Mouse (Mus musculus) CH12.LX (cell line): ENCODE data around the gene AB124611. TPM values are rescaled to one million over a fixed set of nuclear protein-coding genes. Genes with fewer than 3 reads are reported as not detected.

Experiments
- DNase-seq: peaks from one replicate; pipeline ENCODE4 v3.0.0-alpha.2; 2013; ENCODE audit errors: extremely low read depth
- H3K27ac ChIP-seq: 2 replicates; pipeline ENCODE4 v1.5.1; 2012; ENCODE audit warnings: low read depth, mild to moderate bottlenecking, control low read depth, moderate library complexity; ENCODE audit not compliant: insufficient read depth
- H3K27me3 ChIP-seq: replicated peaks from 2 replicates; pipeline ENCODE3; 2012; ENCODE audit warnings: inconsistent platforms
- H3K36me3 ChIP-seq, 2 experiments: replicated peaks in 1 of 2; 2 replicates each; pipeline versions ENCODE3 to v1.6.1; 2012; ENCODE audit warnings: inconsistent platforms in 1 of 2, low read length in 1 of 2, mild to moderate bottlenecking in 1 of 2, mixed read lengths in 1 of 2, moderate library complexity in 1 of 2; ENCODE audit not compliant: control insufficient read depth in 1 of 2, insufficient read depth in 1 of 2
- H3K4me1 ChIP-seq, 2 experiments: 2 replicates each; pipeline ENCODE4 v1.6.1; 2012; ENCODE audit warnings: inconsistent platforms in 1 of 2, moderate library complexity in 1 of 2; ENCODE audit not compliant: insufficient read depth in 2 of 2, control insufficient read depth in 1 of 2
- H3K4me2 ChIP-seq: 2 replicates; pipeline ENCODE4 v1.6.1; 2012; ENCODE audit warnings: low read depth, mild to moderate bottlenecking, control low read depth; ENCODE audit not compliant: poor library complexity, insufficient read depth, severe bottlenecking
- H3K4me3 ChIP-seq, 3 experiments: fragments of 150-350 bp in 1 of 3; sonication (generic) in 1 of 3; replicated peaks in 1 of 3; 2 replicates each; pipeline versions ENCODE3 to v1.5.1; 2011 to 2012; ENCODE audit warnings: low read depth in 2 of 3, low read length in 2 of 3, mild to moderate bottlenecking in 2 of 3, moderate library complexity in 2 of 3, control low read depth in 1 of 3, improper control_type of control experiment in 1 of 3, inconsistent platforms in 1 of 3, mixed read lengths in 1 of 3; ENCODE audit not compliant: poor library complexity in 1 of 3
- H3K79me2 ChIP-seq: replicated peaks from 2 replicates; pipeline ENCODE4 v1.6.1; 2012; ENCODE audit warnings: mild to moderate bottlenecking, moderate library complexity; ENCODE audit not compliant: control insufficient read depth, poor library complexity, insufficient read depth, severe bottlenecking; ENCODE audit errors: extremely low read depth
- H3K9ac ChIP-seq: 2 replicates; pipeline ENCODE4 v1.6.1; 2012; ENCODE audit warnings: low read depth, mild to moderate bottlenecking, control low read depth, moderate library complexity; ENCODE audit not compliant: insufficient read depth
- H3K9me3 ChIP-seq: replicated peaks from 2 replicates; pipeline ENCODE3; 2012; ENCODE audit warnings: low read length, inconsistent platforms, mixed read lengths
- BHLHE40 ChIP-seq: IDR thresholded peaks from 2 replicates; pipeline ENCODE4 v1.6.1; 2011; ENCODE audit warnings: mild to moderate bottlenecking, low read depth, low read length, improper control_type of control experiment
- E2F4 ChIP-seq: IDR thresholded peaks from 2 replicates; pipeline ENCODE4 v1.6.1; 2011; ENCODE audit warnings: low read depth, low read length, improper control_type of control experiment; ENCODE audit not compliant: insufficient replicate concordance
- ELF1 ChIP-seq: IDR thresholded peaks from 2 replicates; pipeline ENCODE4 v1.6.1; 2014; ENCODE audit warnings: low read depth, mild to moderate bottlenecking, inconsistent platforms, low read length, improper control_type of control experiment
- EP300 ChIP-seq: IDR thresholded peaks from 2 replicates; pipeline ENCODE4 v1.6.1; 2011; ENCODE audit warnings: low read length, improper control_type of control experiment
- ETS1 ChIP-seq: conservative IDR thresholded peaks from 2 replicates; pipeline ENCODE4 v1.6.1; 2012; ENCODE audit warnings: low read depth, mild to moderate bottlenecking, inconsistent platforms, low read length, improper control_type of control experiment, moderate library complexity
- IRF4 ChIP-seq: IDR thresholded peaks from 2 replicates; pipeline ENCODE4 v1.6.1; 2014; ENCODE audit warnings: low read depth, mild to moderate bottlenecking, inconsistent platforms, low read length, improper control_type of control experiment
- JUND ChIP-seq: conservative IDR thresholded peaks from 2 replicates; pipeline ENCODE4 v1.6.1; 2011; ENCODE audit warnings: low read depth, low read length, improper control_type of control experiment
- MAZ ChIP-seq: IDR thresholded peaks from 2 replicates; pipeline ENCODE4 v1.6.1; 2012; ENCODE audit warnings: low read depth, mild to moderate bottlenecking, inconsistent platforms, low read length, improper control_type of control experiment, moderate library complexity
- MEF2A ChIP-seq: IDR thresholded peaks from 2 replicates; pipeline ENCODE4 v1.6.1; 2014; ENCODE audit warnings: low read depth, mild to moderate bottlenecking, inconsistent platforms, low read length, improper control_type of control experiment, borderline replicate concordance
- MXI1 ChIP-seq: IDR thresholded peaks from 2 replicates; pipeline ENCODE4 v1.6.1; 2011; ENCODE audit warnings: mild to moderate bottlenecking, low read depth, low read length, improper control_type of control experiment
- MYC ChIP-seq: IDR thresholded peaks from 2 replicates; pipeline ENCODE4 v1.6.1; 2011; ENCODE audit warnings: low read depth, mild to moderate bottlenecking, improper control_type of control experiment, low read length
- NELFE ChIP-seq: IDR thresholded peaks from 2 replicates; pipeline ENCODE4 v1.6.1; 2011; ENCODE audit warnings: low read depth, low read length, improper control_type of control experiment
- NRF1 ChIP-seq: IDR thresholded peaks from 2 replicates; pipeline ENCODE4 v1.6.1; 2014; ENCODE audit warnings: low read depth, mild to moderate bottlenecking, inconsistent platforms, low read length, improper control_type of control experiment, moderate library complexity
- POLR2A ChIP-seq: IDR thresholded peaks from 2 replicates; pipeline ENCODE4 v1.6.1; 2011; ENCODE audit warnings: low read depth, mild to moderate bottlenecking, improper control_type of control experiment, low read length
- POLR2AphosphoS2 ChIP-seq: IDR thresholded peaks from 2 replicates; pipeline ENCODE4 v1.6.1; 2011; ENCODE audit warnings: low read depth, low read length, improper control_type of control experiment
- RAD21 ChIP-seq: IDR thresholded peaks from 2 replicates; pipeline ENCODE4 v1.6.1; 2011; ENCODE audit warnings: low read depth, mild to moderate bottlenecking, low read length, improper control_type of control experiment, moderate library complexity
- RCOR1 ChIP-seq: conservative IDR thresholded peaks from 2 replicates; pipeline ENCODE4 v1.6.1; 2012; ENCODE audit warnings: low read depth, mild to moderate bottlenecking, inconsistent platforms, low read length, improper control_type of control experiment
- SIN3A ChIP-seq: IDR thresholded peaks from 2 replicates; pipeline ENCODE4 v1.6.1; 2012; ENCODE audit warnings: low read length, improper control_type of control experiment, inconsistent platforms
- TBP ChIP-seq: conservative IDR thresholded peaks from 2 replicates; pipeline ENCODE4 v1.6.1; 2011; ENCODE audit warnings: low read depth, low read length, improper control_type of control experiment
- UBTF ChIP-seq: IDR thresholded peaks from 2 replicates; pipeline ENCODE4 v1.6.1; 2012; ENCODE audit warnings: low read depth, mild to moderate bottlenecking, inconsistent platforms, low read length, improper control_type of control experiment, moderate library complexity
- USF1 ChIP-seq: IDR thresholded peaks from 2 replicates; pipeline ENCODE4 v1.6.1; 2014; ENCODE audit warnings: low read depth, mild to moderate bottlenecking, inconsistent platforms, low read length, improper control_type of control experiment
- USF2 ChIP-seq: conservative IDR thresholded peaks from 2 replicates; pipeline ENCODE4 v1.6.1; 2011; ENCODE audit warnings: low read depth, low read length, improper control_type of control experiment
- ZMIZ1 ChIP-seq: IDR thresholded peaks from 2 replicates; pipeline ENCODE4 v1.6.1; 2012; ENCODE audit warnings: low read depth, mild to moderate bottlenecking, inconsistent platforms, low read length, improper control_type of control experiment
- ZNF384 ChIP-seq: IDR thresholded peaks from 2 replicates; pipeline ENCODE4 v1.6.1; 2012; ENCODE audit warnings: low read depth, low read length, improper control_type of control experiment, inconsistent platforms
- dilution Hi-C: fragments of 300-500 bp; cut with MboI; formaldehyde crosslinking; loops from 2 replicates; pipeline ENCODE4 v1.14.3; 2020; ENCODE audit warnings: low sequenced_read_pairs; ENCODE audit not compliant: extremely low pct_unique_long_range_greater_than_20kb, extremely low pct_ligation_motif_present
- in situ Hi-C: fragments of 300-500 bp; cut with MboI; formaldehyde crosslinking; loops from 3 replicates; pipeline ENCODE4 v1.14.3; 2019; ENCODE audit warnings: low sequenced_read_pairs, low pct_ligation_motif_present, low pct_unique_long_range_greater_than_20kb, mixed read lengths
- polyA plus RNA-seq: library from polyadenylated mRNA; unstranded; fragments of >175 nt; gene quantifications from 2 replicates; pipeline ENCODE4 v1.2.1, GENCODE M21; 2012; ENCODE audit warnings: low read depth; ENCODE audit not compliant: insufficient read length
- total RNA-seq, 2 experiments: library from RNA; depleted of rRNA; stranded (reverse); fragments of 300-350 nt in 1 of 2; fragments of >200 nt in 1 of 2; gene quantifications; 2 replicates each; pipeline ENCODE4 v1.2.3; 2012 to 2014

The AB124611 gene
- total and polyA plus RNA-seq, 3 experiments = 0.89 to 2.1 (median 1.5) TPM

GRCm38 (mm10) chr9:21559151-21559550 is 33.2 kb downstream of the AB124611 start:
- in situ Hi-C loops = no loop called here
- DNase-seq = no peak
- H3K27ac ChIP-seq = no peak overlapping the region
- H3K4me2 ChIP-seq = no peak overlapping the region
- H3K9ac ChIP-seq = no peak overlapping the region
- H3K4me1 ChIP-seq = peaks cover 0 to 9% of the 10 kb centered on the region in 2 experiments; a peak in 2 of 4 replicates
- H3K27me3 ChIP-seq = no peaks in the 10 kb centered on the region
- H3K36me3 ChIP-seq = peaks cover 23 to 71% of the 10 kb centered on the region in 2 experiments
- TF ChIP-seq RAD21 (no peak), MXI1 (no peak), USF1 (no peak), RCOR1 (no peak), MYC (no peak), BHLHE40 (no peak), USF2 (no peak), JUND (no peak), IRF4 (no peak), ZMIZ1 (no peak), EP300 (no peak), TBP (no peak), ZNF384 (no peak), UBTF (no peak), NRF1 (no peak)
- TF ChIP-seq, all 38 proteins: peak for 0
- no peak overlapping the region for H3K4me3 ChIP-seq
- no peaks in the 10 kb centered on the region for H3K9me3 ChIP-seq
- peaks cover 24% of the 10 kb centered on the region for H3K79me2 ChIP-seq
- dilution Hi-C loops = no loop called here

GRCm38 (mm10) chr9:21564420-21564819 is 38.4 kb downstream of the AB124611 start:
- Histone ChIP-seq H3K4me3 (no peak overlapping the region), H3K27ac (no peak overlapping the region), H3K4me2 (no peak overlapping the region), H3K4me1 (peaks cover 13 to 45% of the 10 kb centered on the region in 2 experiments), H3K27me3 (no peaks in the 10 kb centered on the region), H3K79me2 (peaks cover 11% of the 10 kb centered on the region), H3K36me3 (peaks cover 14 to 63% of the 10 kb centered on the region in 2 experiments), H3K9me3 (no peaks in the 10 kb centered on the region), H3K9ac (no peak overlapping the region)
- DNase-seq = no peak
- TF ChIP-seq MYC = no peak
- no peak for TF ChIP-seq E2F4
- no peak for TF ChIP-seq POLR2A
- no peak for TF ChIP-seq POLR2AphosphoS2
- no peak for TF ChIP-seq IRF4
- TF ChIP-seq MXI1 = no peak
- TF ChIP-seq ELF1 = no peak
- no peak for TF ChIP-seq BHLHE40
- no peak for TF ChIP-seq NELFE
- no peak for TF ChIP-seq ZNF384
- no peak for TF ChIP-seq MAZ
- TF ChIP-seq JUND = no peak
- no peak for TF ChIP-seq MEF2A
- TF ChIP-seq USF2 = no peak
- no peak for TF ChIP-seq NRF1
- TF ChIP-seq SIN3A = no peak
- no peak for TF ChIP-seq EP300
- TF ChIP-seq ZMIZ1 = no peak
- no peak for TF ChIP-seq RCOR1
- no peak for TF ChIP-seq ETS1
- dilution Hi-C loops = no loop called here
- in situ Hi-C loops = no loop called here
